Mouse (Mus musculus) MEL (cell line): ENCODE results near the gene Asphd1. TPM values are rescaled to one million over a fixed set of nuclear protein-coding genes. Genes with fewer than 3 reads are reported as not detected.

Experiments
- DNase-seq: peaks from one replicate; pipeline ENCODE4 v3.0.0; 2011; ENCODE audit warnings: low read depth, low spot score
- H3K27ac ChIP-seq: 2 replicates; pipeline ENCODE4 v1.5.1; 2012; ENCODE audit warnings: low read depth, mild to moderate bottlenecking, control low read depth, low read length, moderate library complexity; ENCODE audit not compliant: control insufficient read depth
- H3K27me3 ChIP-seq, 2 experiments: fragments of 150-350 bp in 1 of 2; sonication (generic) in 1 of 2; 2 replicates each; pipeline ENCODE4 v1.6.1; 2012; ENCODE audit warnings: low read length in 2 of 2, mild to moderate bottlenecking in 2 of 2, improper control_type of control experiment in 1 of 2, moderate library complexity in 1 of 2; ENCODE audit not compliant: insufficient read depth in 2 of 2, control insufficient read depth in 1 of 2
- H3K36me3 ChIP-seq, 2 experiments: 2 replicates each; pipeline ENCODE4 v1.6.1; 2012 to 2014; ENCODE audit warnings: low read length in 2 of 2, improper control_type of control experiment in 1 of 2, inconsistent platforms in 1 of 2, mild to moderate bottlenecking in 1 of 2; ENCODE audit not compliant: insufficient read depth in 2 of 2, control insufficient read depth in 1 of 2
- H3K4me1 ChIP-seq, 2 experiments: fragments of 150-350 bp in 1 of 2; sonication (generic) in 1 of 2; 2 replicates each; pipeline ENCODE4 v1.6.1; 2012; ENCODE audit warnings: low read length in 2 of 2, improper control_type of control experiment in 1 of 2, mild to moderate bottlenecking in 1 of 2; ENCODE audit not compliant: insufficient read depth in 2 of 2, control insufficient read depth in 1 of 2
- H3K4me3 ChIP-seq, 2 experiments: fragments of 150-350 bp in 1 of 2; sonication (generic) in 1 of 2; 2 replicates each; pipeline ENCODE4 v1.5.1; 2012; ENCODE audit warnings: low read depth in 2 of 2, low read length in 2 of 2, mild to moderate bottlenecking in 2 of 2, moderate library complexity in 2 of 2, control low read depth in 1 of 2, improper control_type of control experiment in 1 of 2; ENCODE audit not compliant: control insufficient read depth in 1 of 2, insufficient read depth in 1 of 2
- H3K79me2 ChIP-seq: 2 replicates; pipeline ENCODE4 v1.6.1; 2012; ENCODE audit warnings: mild to moderate bottlenecking, low read length, moderate library complexity; ENCODE audit not compliant: control insufficient read depth, poor library complexity, insufficient read depth
- H3K9ac ChIP-seq: 2 replicates; pipeline ENCODE4 v1.6.1; 2012; ENCODE audit warnings: low read depth, mild to moderate bottlenecking, control low read depth, low read length, moderate library complexity; ENCODE audit not compliant: control insufficient read depth, poor library complexity, severe bottlenecking
- H3K9me3 ChIP-seq: fragments of 150-350 bp; sonication (generic); replicated peaks from 2 replicates; pipeline ENCODE4 v1.6.1; 2012; ENCODE audit warnings: mild to moderate bottlenecking, low read length, improper control_type of control experiment, moderate library complexity; ENCODE audit not compliant: insufficient read depth
- BHLHE40 ChIP-seq: IDR thresholded peaks from 2 replicates; pipeline ENCODE4 v1.6.1; 2012; ENCODE audit warnings: low read depth, mild to moderate bottlenecking, inconsistent platforms, low read length, improper control_type of control experiment, borderline replicate concordance
- CHD2 ChIP-seq: IDR thresholded peaks from 2 replicates; pipeline ENCODE4 v1.6.1; 2011; ENCODE audit warnings: low read length, improper control_type of control experiment
- CTCF ChIP-seq, 3 experiments: IDR thresholded peaks in 2 of 3; conservative IDR thresholded peaks in 1 of 3; 2 replicates each; pipeline ENCODE4 v1.5.1; 2011 to 2012; ENCODE audit warnings: low read length in 3 of 3, low read depth in 2 of 3, mild to moderate bottlenecking in 2 of 3, improper control_type of control experiment in 1 of 3, inconsistent platforms in 1 of 3, mixed read lengths in 1 of 3, moderate library complexity in 1 of 3; ENCODE audit not compliant: control insufficient read depth in 1 of 3, insufficient read depth in 1 of 3, poor library complexity in 1 of 3, severe bottlenecking in 1 of 3
- ETS1 ChIP-seq: IDR thresholded peaks from 2 replicates; pipeline ENCODE4 v1.6.1; 2012; ENCODE audit warnings: low read depth, mild to moderate bottlenecking, inconsistent platforms, low read length, improper control_type of control experiment, moderate library complexity
- GATA1 ChIP-seq: IDR thresholded peaks from 2 replicates; pipeline ENCODE4 v1.6.1; 2011; ENCODE audit warnings: low read depth, low read length, improper control_type of control experiment
- JUND ChIP-seq: IDR thresholded peaks from 2 replicates; pipeline ENCODE4 v1.6.1; 2011; ENCODE audit warnings: low read depth, mild to moderate bottlenecking, improper control_type of control experiment, low read length
- MAFK ChIP-seq: IDR thresholded peaks from 2 replicates; pipeline ENCODE4 v1.6.1; 2011; ENCODE audit warnings: low read depth, mild to moderate bottlenecking, low read length, improper control_type of control experiment, borderline replicate concordance
- MAX ChIP-seq: IDR thresholded peaks from 2 replicates; pipeline ENCODE4 v1.6.1; 2011; ENCODE audit warnings: low read length, improper control_type of control experiment
- MYB ChIP-seq: IDR thresholded peaks from 2 replicates; pipeline ENCODE4 v1.6.1; 2011; ENCODE audit warnings: mild to moderate bottlenecking, low read depth, low read length, improper control_type of control experiment
- NRF1 ChIP-seq: IDR thresholded peaks from 2 replicates; pipeline ENCODE4 v1.6.1; 2014; ENCODE audit warnings: low read depth, mild to moderate bottlenecking, inconsistent platforms, low read length, improper control_type of control experiment, moderate library complexity; ENCODE audit not compliant: poor library complexity, insufficient read depth, severe bottlenecking
- POLR2A ChIP-seq, 2 experiments: IDR thresholded peaks; 2 replicates each; pipeline ENCODE4 v1.6.1; 2011 to 2012; ENCODE audit warnings: low read length in 2 of 2, mild to moderate bottlenecking in 2 of 2, control low read depth in 1 of 2, improper control_type of control experiment in 1 of 2, low read depth in 1 of 2, moderate library complexity in 1 of 2; ENCODE audit not compliant: control insufficient read depth in 1 of 2, insufficient read depth in 1 of 2, poor library complexity in 1 of 2
- POLR2AphosphoS5 ChIP-seq: IDR thresholded peaks from 2 replicates; pipeline ENCODE4 v1.6.1; 2012; ENCODE audit warnings: low read depth, borderline replicate concordance, mild to moderate bottlenecking, inconsistent platforms, low read length, moderate library complexity, mixed read lengths
- SMC3 ChIP-seq: IDR thresholded peaks from 2 replicates; pipeline ENCODE4 v1.6.1; 2011; ENCODE audit warnings: low read depth, low read length, improper control_type of control experiment
- TAL1 ChIP-seq: IDR thresholded peaks from 2 replicates; pipeline ENCODE4 v1.6.1; 2012; ENCODE audit warnings: mild to moderate bottlenecking, inconsistent platforms, low read length, moderate library complexity, mixed read lengths
- TCF12 ChIP-seq: IDR thresholded peaks from 2 replicates; pipeline ENCODE4 v1.6.1; 2014; ENCODE audit warnings: low read depth, mild to moderate bottlenecking, inconsistent platforms, low read length, improper control_type of control experiment, moderate library complexity
- polyA plus RNA-seq, 2 experiments: library from polyadenylated mRNA; stranded (reverse) in 1 of 2; unstranded in 1 of 2; fragments of >175 nt in 1 of 2; fragments of >200 nt in 1 of 2; gene quantifications; 2 replicates each; pipeline versions ENCODE4 v1.2.1 to v1.2.4; 2012; ENCODE audit warnings: low replicate concordance in 2 of 2, low read depth in 1 of 2; ENCODE audit not compliant: insufficient read length in 2 of 2, insufficient read depth in 1 of 2, missing spikeins in 1 of 2
- total RNA-seq: library from RNA; depleted of rRNA; stranded (reverse); fragments of 300-350 nt; gene quantifications from 2 replicates; pipeline ENCODE4 v1.2.3, GENCODE M21; 2012

Asphd1 gene
- total and polyA plus RNA-seq, 3 experiments = 0.15 to 0.74 TPM; not detected in 1

GRCm38 (mm10) chr7:126984667-126985444 is 35.5 kb upstream of the Asphd1 start:
- peaks cover 0 to 11% of the 10 kb centered on the region in 2 experiments; a peak in 2 of 4 replicates for H3K4me1 ChIP-seq
- no peak overlapping the region for H3K9ac ChIP-seq
- no peak for TF ChIP-seq POLR2AphosphoS5
- no peak for TF ChIP-seq ETS1
- H3K36me3 ChIP-seq = peaks cover 0 to 8% of the 10 kb centered on the region in 2 experiments; a peak in 2 of 4 replicates
- no peak overlapping the region for H3K27ac ChIP-seq
- H3K79me2 ChIP-seq = no peaks in the 10 kb centered on the region
- H3K4me3 ChIP-seq = no peak overlapping the region
- DNase-seq = no peak
- no peaks in the 10 kb centered on the region for H3K27me3 ChIP-seq
- no peaks in the 10 kb centered on the region for H3K9me3 ChIP-seq

GRCm38 (mm10) chr7:126983113-126983512 is 33.7 kb upstream of the Asphd1 start:
- TF ChIP-seq POLR2A (IDR thresholded peaks at IDR 0.05; ENCODE audit: control insufficient read depth in 1 of 2, insufficient read depth in 1 of 2, low read depth in 1 of 2, low read length in 2 of 2, poor library complexity in 1 of 2) (no peak), TAL1 (no peak), JUND (no peak), MYB (no peak), MAX (no peak), BHLHE40 (no peak), CHD2 (no peak), TCF12 (no peak), CTCF (IDR thresholded peaks at IDR 0.05 in 2 of 3, conservative IDR thresholded peaks at IDR 0.05 in 1 of 3; ENCODE audit: control insufficient read depth in 1 of 3, insufficient read depth in 1 of 3, low read depth in 2 of 3, low read length in 3 of 3, poor library complexity in 1 of 3, severe bottlenecking in 1 of 3) (no peak), SMC3 (no peak), ETS1 (no peak), NRF1 (no peak)
- no peak overlapping the region for H3K27ac ChIP-seq
- H3K27me3 ChIP-seq = no peaks in the 10 kb centered on the region
- no peak overlapping the region for H3K9ac ChIP-seq
- no peaks in the 10 kb centered on the region for H3K9me3 ChIP-seq
- H3K36me3 ChIP-seq = peaks cover 0 to 10% of the 10 kb centered on the region in 2 experiments; a peak in 2 of 4 replicates
- no peaks in the 10 kb centered on the region for H3K79me2 ChIP-seq
- H3K4me3 ChIP-seq = no peak overlapping the region
- DNase-seq = no peak
- peaks cover 0 to 11% of the 10 kb centered on the region in 2 experiments; a peak in 2 of 4 replicates for H3K4me1 ChIP-seq

GRCm38 (mm10) chr7:126982054-126982453 is 32.7 kb upstream of the Asphd1 start:
- no peaks in the 10 kb centered on the region for H3K9me3 ChIP-seq
- DNase-seq = no peak
- no peak overlapping the region for H3K4me3 ChIP-seq
- no peaks in the 10 kb centered on the region for H3K27me3 ChIP-seq
- peaks cover 0 to 10% of the 10 kb centered on the region in 2 experiments; a peak in 2 of 4 replicates for H3K36me3 ChIP-seq
- peaks cover 0 to 15% of the 10 kb centered on the region in 2 experiments; a peak in 2 of 4 replicates for H3K4me1 ChIP-seq
- peaks cover 4% of the 10 kb centered on the region for H3K79me2 ChIP-seq
- H3K9ac ChIP-seq = no peak overlapping the region
- no peak for TF ChIP-seq TCF12
- TF ChIP-seq MAFK = no peak
- TF ChIP-seq GATA1 = peak; percentile 71
- no peak overlapping the region for H3K27ac ChIP-seq
